In the genomic region with DNA sequence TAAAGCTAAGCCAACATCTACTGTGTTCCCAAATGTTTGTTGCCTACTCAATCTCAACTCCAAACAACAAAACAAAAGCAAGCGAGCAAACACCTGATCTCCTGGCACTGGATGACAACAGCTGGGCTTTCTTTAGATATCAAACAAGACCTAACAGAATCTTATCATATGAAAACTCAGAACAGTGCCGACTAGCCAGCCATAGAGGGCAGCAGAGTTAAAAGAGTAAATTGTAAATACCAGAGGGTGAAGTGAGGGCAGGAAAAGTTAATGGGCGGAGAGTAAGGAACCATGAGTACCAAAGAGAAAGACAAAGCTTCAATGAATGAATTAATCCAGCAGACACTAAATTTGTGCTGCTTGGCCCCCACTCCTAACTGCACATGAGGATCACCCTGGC, we compare ENCODE assay signal across 9 mouse cellular contexts. TPM values are rescaled to one million over a fixed set of nuclear protein-coding genes. Genes with fewer than 3 reads are reported as not detected.
DNase-seq lines count a peak whose midpoint lies in the region; ATAC-seq and TF ChIP-seq lines count a peak whose summit lies in the region.
"Had no signal": no experiment of that assay in that cellular context is flagged by ENCODE, and none has a peak within 500 bp of the region (broad histone marks: within the 10 kb centered on the region; RNA-seq: fewer than 3 reads in every experiment).

No protein-coding gene starts in this region.

- H3K4me2 ChIP-seq in heart, embryonic 14.5 days (ENCODE audit: low read length), result no peak overlapping the region
- H3K4me2 ChIP-seq in stomach, embryonic 15.5 days, result no peak overlapping the region
- H3K4me2 ChIP-seq: liver, embryonic 15.5 days had no signal

- no peak overlapping the region for H3K9ac ChIP-seq in heart, embryonic 14.5 days (ENCODE audit: low read length)
- no peak overlapping the region for H3K9ac ChIP-seq in stomach, embryonic 15.5 days
- H3K9ac ChIP-seq: liver, embryonic 15.5 days had no signal

- no peaks in the 10 kb centered on the region for H3K36me3 ChIP-seq in heart, embryonic 14.5 days (ENCODE audit: control insufficient read depth, insufficient read depth, low read length)
- H3K36me3 ChIP-seq in stomach, embryonic 15.5 days, result no peaks in the 10 kb centered on the region
- H3K36me3 ChIP-seq: liver, embryonic 15.5 days had no signal

- no peaks in the 10 kb centered on the region for H3K9me3 ChIP-seq in heart, embryonic 14.5 days (ENCODE audit: control insufficient read depth, low read length)
- H3K9me3 ChIP-seq in stomach, embryonic 15.5 days, result no peaks in the 10 kb centered on the region
- H3K9me3 ChIP-seq: liver, embryonic 15.5 days had no signal

- ATAC-seq in activated CD4-positive, CD25-positive, alpha-beta regulatory T cell, adult 4 months, result peak; percentile 74
- 0 out of 2 replicates have a peak, but pooled peaks have one; percentile 50 for ATAC-seq in heart, embryonic 14.5 days (ENCODE audit: insufficient number of reproducible peaks, insufficient read depth, low FRiP score, low read depth)
- ATAC-seq in megakaryocyte, adult 5-6 weeks (ENCODE audit: poor library complexity, severe bottlenecking), result peak; percentile 77
- 0 out of 2 replicates have a peak, but pooled peaks have one; percentile 48 for ATAC-seq in stomach, embryonic 15.5 days (ENCODE audit: insufficient read depth, low FRiP score, low read depth)

- H3K4me3 ChIP-seq in left cerebral cortex, adult 2 months, result no peak overlapping the region
- no peak overlapping the region for H3K4me3 ChIP-seq in cortical plate, adult 2 months (ENCODE audit: insufficient read depth, low read length)
- H3K4me3 ChIP-seq in heart, embryonic 14.5 days (ENCODE audit: control insufficient read depth in 1 of 2, insufficient read depth in 1 of 2, low read depth in 1 of 2, low read length in 2 of 2), result no peak overlapping the region
- H3K4me3 ChIP-seq in stomach, embryonic 15.5 days (replicated peaks), result no peak overlapping the region
- H3K4me3 ChIP-seq: liver, embryonic 15.5 days had no signal

- no peak overlapping the region for H3K27ac ChIP-seq in left cerebral cortex, adult 2 months
- H3K27ac ChIP-seq in cortical plate, adult 2 months (ENCODE audit: insufficient read depth, low read length), result no peak overlapping the region
- no peak overlapping the region for H3K27ac ChIP-seq in heart, embryonic 14.5 days (replicated peaks in 1 of 2; ENCODE audit: control insufficient read depth in 1 of 2, insufficient read depth in 1 of 2, low read depth in 2 of 2, low read length in 2 of 2)
- no peak overlapping the region for H3K27ac ChIP-seq in stomach, embryonic 15.5 days
- H3K27ac ChIP-seq: liver, embryonic 15.5 days had no signal

- H3K4me1 ChIP-seq in cortical plate, adult 2 months (ENCODE audit: control insufficient read depth, insufficient read depth, low read length), result peaks cover 3% of the 10 kb centered on the region; the same call in 1 of the 2 replicates
- peaks cover 0 to 28% of the 10 kb centered on the region in 2 experiments; a peak in 3 of 4 replicates for H3K4me1 ChIP-seq in heart, embryonic 14.5 days (ENCODE audit: control insufficient read depth in 2 of 2, insufficient read depth in 2 of 2, low read length in 2 of 2)
- H3K4me1 ChIP-seq in stomach, embryonic 15.5 days, result 0 out of 2 replicates have a peak, but pooled peaks cover 5% of the 10 kb centered on the region

- WGBS in heart, embryonic 14.5 days, result 10% methylated on average over 3 of the region's 3 CpGs
- WGBS in stomach, embryonic 15.5 days, result 19% methylated on average over 3 of the region's 3 CpGs

- no peak for TF ChIP-seq POLR2A in cortical plate, adult 2 months (IDR thresholded peaks at IDR 0.05; ENCODE audit: extremely low read depth, insufficient read depth, low read length)

- peak; percentile 80 for TF ChIP-seq CTCF in left cerebral cortex, adult 2 months (IDR thresholded peaks at IDR 0.05)
- peak; percentile 47; the same call in 1 of the 2 replicates for TF ChIP-seq CTCF in cortical plate, adult 2 months (IDR thresholded peaks at IDR 0.05; ENCODE audit: extremely low read depth, insufficient read depth, low read length)

- no peak for DNase-seq in left cerebral cortex, adult 2 months (ENCODE audit: extremely low spot score in 1 of 2, low spot score in 2 of 2)
- no peak for DNase-seq in left cerebral cortex, adult 8-10 months (ENCODE audit: low spot score in 2 of 2)
- DNase-seq in layer of hippocampus, adult 11-12 months (ENCODE audit: low spot score), result peak; percentile 69

- no peaks in the 10 kb centered on the region for H3K27me3 ChIP-seq in heart, embryonic 14.5 days (ENCODE audit: control insufficient read depth, insufficient read depth, low read length)
- H3K27me3 ChIP-seq in stomach, embryonic 15.5 days (replicated peaks), result no peaks in the 10 kb centered on the region
- H3K27me3 ChIP-seq: liver, embryonic 15.5 days had no signal

- intact Hi-C loops in left cerebral cortex, adult 2 months (cut with DNase I), result loop anchor here (5.0 to 10.0 kb wide), 3 partner anchors 74 to 423 kb away; a partner anchor contains a TSS

RNA-seq across cellular contexts. Expression of a gene that starts 11.8 kb away (rescaled TPM):
- 10 to 100 TPM; 91.8 to 94.5 TPM for total RNA-seq in left cerebral cortex, adult 2 months (2021)
- 10 to 100 TPM; 73.1 to 84.9 (median 78.6) TPM for total RNA-seq in left cerebral cortex, adult 8-10 months (2022)
- polyA plus RNA-seq in activated CD4-positive, CD25-positive, alpha-beta regulatory T cell, adult 4 months (2017; shearing (Covaris generic)), result 10 to 100 TPM; 43.2 to 52.2 TPM
- polyA plus RNA-seq in cortical plate, adult 2 months (2012; rRNA removed), result 79.8 and 82.1 TPM in 2 replicates
- polyA plus RNA-seq in heart, embryonic 14.5 days (2014; fragmentation: Nextera tagmentation; extraction: Ambion mirVana), result 55.0 and 62.4 TPM in 2 replicates
- total RNA-seq in megakaryocyte, adult 5-6 weeks (2015), result 333 and 372 TPM in 2 replicates
- total RNA-seq in megakaryocyte, adult 5-6 weeks (2017), result 428 and 451 TPM in 2 replicates
- polyA plus RNA-seq in stomach, embryonic 15.5 days (2015; fragmentation: Nextera tagmentation; extraction: Ambion mirVana), result 29.6 and 29.8 TPM in 2 replicates
